Mouse (Mus musculus) frontal cortex, postnatal 14 days (tissue): ENCODE measurements around the gene Lats1.
"Not testable (repeated sequence)": the region's sequence is repeated elsewhere in the genome, so short reads cannot be mapped to it uniquely, and the experiment has no call there.

Experiments used
- DNase-seq, 2 experiments: peaks; one replicate each; pipeline ENCODE4 v3.0.0; 2022; ENCODE audit warnings: low spot score in 2 of 2

Lats1 gene

GRCm38 (mm10) chr10:7726501-7726812, 45.4 kb downstream of the Lats1 start:
- DNase-seq = no peak

- no peak for DNase-seq
Observed at GRCm38 (mm10) chr10:7727011-7727410, 46.0 kb downstream of the Lats1 start.

GRCm38 (mm10) chr10:7731582-7731981, 50.6 kb downstream of the Lats1 start:
- no peak for DNase-seq

GRCm38 (mm10) chr10:7737122-7737521, 56.1 kb downstream of the Lats1 start:
- no peak for DNase-seq

- no peak for DNase-seq
Observed at GRCm38 (mm10) chr10:7737914-7738313, 56.9 kb downstream of the Lats1 start.

GRCm38 (mm10) chr10:7745528-7745927, 64.5 kb downstream of the Lats1 start:
- not testable (repeated sequence) for DNase-seq

GRCm38 (mm10) chr10:7748752-7749151, 67.7 kb downstream of the Lats1 start:
- DNase-seq = no peak

GRCm38 (mm10) chr10:7757544-7757943, 76.5 kb downstream of the Lats1 start:
- DNase-seq = no peak
